Mouse (Mus musculus) megakaryocyte, embryonic 14.5 days (primary cell): ENCODE data around the gene Anapc15-ps.

Experiments
- FLI1 ChIP-seq: IDR thresholded peaks from 2 replicates; pipeline ENCODE4 v1.6.1; 2012; ENCODE audit warnings: low read length, inconsistent platforms, mixed read lengths
- GATA1 ChIP-seq: IDR thresholded peaks from 3 replicates; pipeline ENCODE4 v1.6.1; 2012; ENCODE audit warnings: mixed read lengths, low read length, inconsistent platforms, borderline replicate concordance

GRCm38 (mm10) chr10:95703730-95704129 is 30.5 kb upstream of the Anapc15-ps start:
- TF ChIP-seq FLI1 = no peak
- TF ChIP-seq GATA1 = no peak
